Mouse (Mus musculus) testis, adult 2 months (tissue): ENCODE data around the gene Vps8. TPM values are rescaled to one million over a fixed set of nuclear protein-coding genes. Genes with fewer than 3 reads are reported as not detected.

Experiments used
- H3K27ac ChIP-seq: fragments of 200-500 bp; 2 replicates; pipeline ENCODE4 v1.5.1; 2012; ENCODE audit warnings: low read depth, low read length; ENCODE audit not compliant: control insufficient read depth, insufficient read depth
- H3K27me3 ChIP-seq: fragments of 200-500 bp; 2 replicates; pipeline ENCODE4 v1.6.1; 2012; ENCODE audit warnings: mild to moderate bottlenecking, low read length, moderate library complexity; ENCODE audit not compliant: control insufficient read depth, insufficient read depth
- H3K36me3 ChIP-seq: fragments of 200-500 bp; 2 replicates; pipeline ENCODE4 v1.6.1; 2012; ENCODE audit warnings: mild to moderate bottlenecking, low read length; ENCODE audit not compliant: control insufficient read depth, insufficient read depth
- H3K4me1 ChIP-seq: fragments of 200-500 bp; 2 replicates; pipeline ENCODE4 v1.6.1; 2012; ENCODE audit warnings: low read length; ENCODE audit not compliant: control insufficient read depth, insufficient read depth
- H3K4me3 ChIP-seq: fragments of 200-500 bp; 2 replicates; pipeline ENCODE4 v1.5.1; 2012; ENCODE audit warnings: low read depth, mild to moderate bottlenecking, low read length, moderate library complexity, mixed read lengths; ENCODE audit not compliant: control insufficient read depth
- CTCF ChIP-seq: fragments of 200-500 bp; IDR thresholded peaks from 2 replicates; pipeline ENCODE4 v1.5.1; 2012; ENCODE audit warnings: low read depth, mild to moderate bottlenecking, inconsistent platforms, low read length, moderate library complexity; ENCODE audit not compliant: control insufficient read depth, insufficient read depth, insufficient replicate concordance
- POLR2A ChIP-seq: fragments of 200-500 bp; IDR thresholded peaks from 2 replicates; pipeline ENCODE4 v1.6.1; 2012; ENCODE audit warnings: low read depth, mild to moderate bottlenecking, inconsistent platforms, low read length, moderate library complexity; ENCODE audit not compliant: control insufficient read depth
- polyA plus RNA-seq: library from polyadenylated mRNA; depleted of rRNA; stranded (reverse); fragments of >200 nt; gene quantifications from 2 replicates; pipeline ENCODE4 v1.2.3, GENCODE M21; 2012

Vps8 gene
- polyA plus RNA-seq, 1 experiment, result 9.6 TPM

DNA sequence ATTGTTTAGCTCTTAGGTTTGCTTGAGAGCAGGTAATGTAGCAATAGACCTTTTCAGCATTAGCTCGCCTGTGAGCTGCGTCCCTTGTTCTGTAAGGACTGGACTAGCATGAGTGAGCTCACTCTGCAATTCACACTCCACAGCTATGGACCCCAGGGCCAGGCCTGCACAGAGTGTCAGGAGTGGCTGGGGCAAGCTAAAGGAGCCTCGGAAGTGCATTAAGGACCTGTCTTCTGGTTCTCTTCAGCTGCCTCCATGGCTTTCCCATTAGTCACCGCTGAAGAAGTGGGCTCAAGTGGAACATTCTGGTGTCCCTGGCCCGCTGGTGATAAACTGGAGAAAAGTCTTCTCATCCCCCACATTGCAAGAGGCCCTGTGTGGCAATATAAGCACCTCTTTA lies 24.5 kb downstream of the Vps8 start:
- Histone ChIP-seq H3K36me3 (no peaks in the 10 kb centered on the region), H3K4me1 (no peaks in the 10 kb centered on the region), H3K4me3 (no peak overlapping the region), H3K27ac (no peak overlapping the region), H3K27me3 (no peaks in the 10 kb centered on the region)
- TF ChIP-seq CTCF (no peak), POLR2A (no peak)

DNA sequence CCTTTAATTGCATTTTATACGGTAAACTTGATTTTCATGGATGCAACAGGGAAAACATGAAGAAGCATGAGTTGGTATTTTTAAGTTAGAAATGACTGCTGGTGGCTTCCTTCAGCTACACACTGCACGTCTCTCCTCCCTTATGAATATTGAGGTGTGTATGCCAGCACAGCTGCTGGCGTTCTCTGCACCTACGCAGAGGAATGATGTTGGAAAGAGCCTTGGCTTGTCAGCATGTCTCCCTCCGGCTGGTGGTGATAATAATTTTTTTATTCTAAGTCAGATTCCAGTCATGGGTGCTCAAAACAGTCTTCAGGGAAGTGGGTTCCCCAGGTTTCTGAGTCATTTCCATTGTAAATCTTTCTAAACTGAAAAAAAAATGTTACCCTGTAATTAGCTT lies 25.5 kb downstream of the Vps8 start:
- H3K27ac ChIP-seq, result no peak overlapping the region
- TF ChIP-seq CTCF, result no peak
- no peak for TF ChIP-seq POLR2A
- no peaks in the 10 kb centered on the region for H3K4me1 ChIP-seq
- no peak overlapping the region for H3K4me3 ChIP-seq
- no peaks in the 10 kb centered on the region for H3K27me3 ChIP-seq
- H3K36me3 ChIP-seq, result no peaks in the 10 kb centered on the region

DNA sequence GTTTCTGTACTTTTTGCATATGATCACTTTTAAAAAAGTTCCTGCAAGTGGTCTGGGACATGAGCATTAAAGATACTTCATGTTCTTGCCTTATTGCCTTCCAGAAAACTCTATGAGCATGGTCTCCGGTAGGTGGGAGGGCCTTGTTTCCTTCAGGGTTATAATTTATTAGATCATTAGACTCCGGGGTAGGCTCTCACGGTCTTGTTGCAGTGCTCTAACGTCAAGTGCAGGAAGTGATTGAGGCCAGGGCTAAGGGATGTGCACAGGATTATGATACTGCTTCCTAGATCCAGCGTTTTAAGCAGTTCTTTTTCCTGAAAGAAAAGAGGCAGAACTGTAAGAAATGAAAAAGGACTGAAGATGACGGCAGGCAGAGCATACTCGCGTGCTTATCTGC lies 27.0 kb downstream of the Vps8 start:
- no peaks in the 10 kb centered on the region for H3K36me3 ChIP-seq
- H3K27ac ChIP-seq, result no peak overlapping the region
- no peaks in the 10 kb centered on the region for H3K4me1 ChIP-seq
- H3K4me3 ChIP-seq, result no peak overlapping the region
- no peaks in the 10 kb centered on the region for H3K27me3 ChIP-seq
- TF ChIP-seq CTCF (no peak), POLR2A (no peak)

DNA sequence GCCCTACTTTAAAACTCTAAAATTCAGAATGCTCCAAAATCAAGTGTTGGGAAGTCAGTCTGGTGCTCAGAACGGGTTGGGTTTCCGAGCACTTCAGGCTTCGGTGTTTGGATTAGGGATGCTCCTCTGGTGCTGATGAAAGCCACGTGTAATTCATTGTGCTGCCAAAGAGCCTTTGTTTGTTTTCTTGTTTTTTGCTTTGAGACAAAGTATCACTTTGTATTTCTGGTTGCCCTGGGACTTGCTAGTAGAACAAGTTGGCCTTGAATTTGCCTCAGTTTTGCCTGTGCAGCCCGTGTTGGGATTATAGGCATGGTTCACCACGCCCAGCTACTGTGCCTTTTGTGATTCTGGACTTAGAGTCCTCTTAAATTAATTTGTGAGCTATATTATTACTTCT lies 29.7 kb downstream of the Vps8 start:
- H3K27ac ChIP-seq, result no peak overlapping the region
- no peaks in the 10 kb centered on the region for H3K27me3 ChIP-seq
- H3K4me1 ChIP-seq, result no peaks in the 10 kb centered on the region
- H3K4me3 ChIP-seq, result no peak overlapping the region
- no peaks in the 10 kb centered on the region for H3K36me3 ChIP-seq
- no peak for TF ChIP-seq POLR2A
- no peak for TF ChIP-seq CTCF

DNA sequence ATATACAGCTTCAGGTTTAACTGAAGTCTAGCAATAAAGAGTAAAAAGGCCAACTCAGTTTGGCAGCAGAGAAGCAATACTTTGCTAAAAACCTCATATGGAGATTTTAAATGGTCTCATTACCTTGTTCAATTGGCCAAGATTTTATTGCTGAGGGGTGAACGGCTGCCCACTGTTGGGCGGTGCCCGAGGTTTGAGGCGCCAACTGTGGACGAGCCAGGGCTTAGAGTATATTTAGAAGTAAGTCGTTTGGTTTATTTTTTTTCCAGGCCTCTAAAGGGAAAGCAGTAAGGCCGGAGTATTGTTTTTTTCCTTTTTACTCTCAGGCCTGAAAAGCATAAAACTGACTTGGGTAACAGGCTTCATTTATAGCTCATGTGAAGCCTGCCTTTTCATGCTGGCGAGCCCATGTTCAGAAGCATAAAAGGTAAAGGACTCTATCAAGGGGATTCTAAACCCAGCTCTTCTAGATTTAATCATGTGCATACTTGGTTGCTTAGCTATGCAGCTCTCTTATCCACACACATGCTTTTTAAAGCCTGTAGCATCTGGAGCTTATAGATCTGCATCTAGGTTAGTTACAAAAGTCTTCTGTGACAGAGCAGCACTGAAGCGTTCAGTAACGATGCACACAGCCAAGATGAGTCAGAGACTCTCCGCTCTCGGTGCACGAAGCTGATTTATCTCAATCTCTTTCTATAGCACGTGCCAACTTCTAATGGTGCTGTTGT lies 34.9 kb downstream of the Vps8 start:
- H3K36me3 ChIP-seq, result no peaks in the 10 kb centered on the region

DNA sequence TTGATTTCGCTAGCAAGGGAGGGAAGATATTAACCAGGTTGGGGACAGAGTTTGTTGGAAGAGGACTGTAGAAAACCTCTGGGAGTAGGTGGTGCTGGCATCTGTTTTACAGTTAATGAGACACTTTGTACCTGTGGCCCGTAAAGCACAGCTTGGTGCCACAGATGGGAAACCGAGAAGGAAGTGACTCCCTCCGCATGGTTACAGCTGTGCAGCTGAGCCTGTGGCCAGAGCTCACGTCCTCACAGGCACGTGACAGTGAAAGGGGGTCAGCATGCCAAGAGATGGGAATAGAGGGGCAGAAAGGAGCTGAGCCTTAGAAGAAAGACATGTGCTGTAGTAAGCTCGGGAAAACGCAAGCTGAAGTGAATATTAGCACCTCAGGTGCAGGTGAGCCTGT lies 43.0 kb downstream of the Vps8 start:
- Histone ChIP-seq H3K27ac (no peak overlapping the region), H3K36me3 (no peaks in the 10 kb centered on the region), H3K27me3 (no peaks in the 10 kb centered on the region), H3K4me1 (no peaks in the 10 kb centered on the region), H3K4me3 (no peak overlapping the region)
- no peak for TF ChIP-seq POLR2A
- no peak for TF ChIP-seq CTCF

More for the DNA sequence above, 34.9 kb downstream of the Vps8 start:
- Histone ChIP-seq H3K27ac (no peak overlapping the region), H3K4me3 (no peak overlapping the region), H3K4me1 (no peaks in the 10 kb centered on the region), H3K27me3 (no peaks in the 10 kb centered on the region)
- TF ChIP-seq POLR2A (no peak), CTCF (no peak)

DNA sequence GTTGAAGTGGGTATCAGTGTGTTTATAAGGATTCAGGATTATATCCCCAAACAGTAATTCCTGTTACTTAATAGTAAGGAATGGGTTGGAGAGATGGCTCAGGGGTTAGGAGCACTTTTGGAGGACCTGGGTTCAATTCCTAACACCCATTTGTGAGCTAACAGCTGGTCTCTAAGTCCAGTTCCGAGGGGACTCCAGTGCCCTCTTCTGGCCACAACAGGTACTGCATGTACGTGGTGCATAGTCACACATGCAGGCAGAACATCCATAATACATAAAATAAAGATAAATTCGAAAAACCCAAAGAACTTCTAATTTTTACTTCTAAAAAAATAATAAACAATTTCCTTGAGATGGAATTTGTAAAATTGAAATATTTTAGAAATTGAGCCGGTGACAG lies 47.5 kb downstream of the Vps8 start:
- TF ChIP-seq POLR2A (no peak), CTCF (peak; percentile 89; the same call in 1 of the 2 replicates)
- no peak overlapping the region for H3K27ac ChIP-seq
- H3K4me3 ChIP-seq, result no peak overlapping the region
- H3K27me3 ChIP-seq, result no peaks in the 10 kb centered on the region
- H3K36me3 ChIP-seq, result no peaks in the 10 kb centered on the region
- no peaks in the 10 kb centered on the region for H3K4me1 ChIP-seq

DNA sequence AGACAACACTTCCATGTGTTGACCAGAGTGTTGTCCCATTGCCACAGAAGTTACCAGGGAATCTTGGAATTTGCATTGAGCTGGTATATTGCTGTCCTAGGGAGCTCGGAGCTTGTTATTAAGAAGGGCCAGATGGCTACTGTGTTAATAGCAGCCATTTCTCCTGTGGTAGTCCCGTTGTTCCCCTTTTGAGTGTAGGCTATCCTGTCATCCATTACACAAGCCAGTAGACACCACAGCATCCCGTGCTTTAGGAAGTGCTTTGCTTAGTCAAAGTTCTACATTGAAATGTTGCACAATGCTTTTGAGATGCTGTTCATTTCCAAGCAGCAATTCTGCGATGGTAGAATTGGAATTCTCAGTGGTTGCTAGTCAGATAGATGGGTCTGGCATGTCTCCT lies 54.2 kb downstream of the Vps8 start:
- no peaks in the 10 kb centered on the region for H3K27me3 ChIP-seq
- H3K36me3 ChIP-seq, result no peaks in the 10 kb centered on the region

More for the DNA sequence above, 54.2 kb downstream of the Vps8 start:
- H3K4me1 ChIP-seq, result no peaks in the 10 kb centered on the region
- H3K27ac ChIP-seq, result no peak overlapping the region
- H3K4me3 ChIP-seq, result no peak overlapping the region
- no peak for TF ChIP-seq CTCF
- TF ChIP-seq POLR2A, result no peak
